Mouse (Mus musculus) forebrain, embryonic 11.5 days (tissue): Measurements from ENCODE around the gene Smim23. TPM values are rescaled to one million over a fixed set of nuclear protein-coding genes. Genes with fewer than 3 reads are reported as not detected.

ENCODE experiments used
- polyA plus RNA-seq: library from polyadenylated mRNA; unstranded; fragments of >200 nt; fragmentation: Nextera tagmentation; extraction: Ambion mirVana; gene quantifications from 2 replicates; pipeline ENCODE4 v1.2.1, GENCODE M21; 2014

Smim23 gene
- polyA plus RNA-seq, 1 experiment from 2014 or later: not detected

Other genes starting within 250 kb of the Smim23 start
- gene Fbxw11, start 181.9 kb downstream of the Smim23 start, polyA plus RNA-seq: 95.8 and 104 TPM in 2 replicates